Mouse (Mus musculus) megakaryocyte, adult 5-6 weeks (primary cell): ENCODE measurements at regions not wholly inside any gene's neighbourhood (a gene's known extent, or its start where the extent isn't known, plus 50 kb on each side); places are given as distances from the start of the nearest gene placed in this dataset.

ENCODE experiments used
- ATAC-seq: 2 replicates; pipeline ENCODE4 v1.8.0; 2016; ENCODE audit warnings: mild to moderate bottlenecking, inconsistent platforms; ENCODE audit not compliant: poor library complexity, severe bottlenecking

DNA sequence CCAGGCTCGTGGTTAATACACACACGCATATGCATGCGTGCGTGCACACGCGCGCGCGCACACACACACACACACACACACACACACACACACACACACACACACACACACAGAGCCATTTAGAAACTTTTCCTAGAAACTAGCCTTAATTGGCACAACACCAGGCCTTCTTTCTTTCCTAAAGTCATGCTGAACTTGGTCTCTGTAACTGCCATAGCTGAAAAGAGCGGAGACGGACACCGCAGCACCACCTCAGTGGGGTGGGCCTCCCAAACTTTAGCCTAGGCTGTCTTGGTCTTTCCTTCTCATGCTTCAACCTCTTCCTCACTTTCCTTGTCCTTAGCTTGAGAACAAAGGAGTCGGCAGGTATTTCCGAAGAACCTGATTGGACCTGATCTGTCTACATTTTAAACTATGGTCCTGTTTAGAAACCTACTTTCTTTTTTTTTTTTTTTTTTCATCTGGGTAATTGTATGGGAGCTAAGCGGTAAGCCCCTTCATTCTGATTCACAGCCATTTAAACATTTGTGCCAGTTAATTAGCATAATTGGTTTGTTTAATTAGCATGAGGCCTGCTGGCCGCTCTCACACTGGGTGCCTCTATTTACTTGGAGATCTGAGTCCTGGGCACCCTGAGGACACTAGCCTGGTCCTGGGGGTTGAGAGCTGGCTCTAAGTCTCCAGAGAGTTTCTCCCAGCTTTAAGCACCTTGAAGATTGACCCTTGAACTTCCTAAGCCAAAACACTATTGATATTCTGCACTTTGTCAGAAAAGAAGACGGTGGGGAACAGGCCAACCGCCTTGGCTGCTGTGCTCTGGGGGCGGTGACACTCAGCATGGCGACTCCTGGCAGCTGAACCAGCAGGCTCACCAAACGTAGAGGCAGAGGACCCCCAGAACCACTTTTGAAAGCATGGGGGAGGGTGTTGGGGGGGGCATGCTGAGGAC lies 269.7 kb upstream of the Irx3 start:
- no peak for ATAC-seq

DNA sequence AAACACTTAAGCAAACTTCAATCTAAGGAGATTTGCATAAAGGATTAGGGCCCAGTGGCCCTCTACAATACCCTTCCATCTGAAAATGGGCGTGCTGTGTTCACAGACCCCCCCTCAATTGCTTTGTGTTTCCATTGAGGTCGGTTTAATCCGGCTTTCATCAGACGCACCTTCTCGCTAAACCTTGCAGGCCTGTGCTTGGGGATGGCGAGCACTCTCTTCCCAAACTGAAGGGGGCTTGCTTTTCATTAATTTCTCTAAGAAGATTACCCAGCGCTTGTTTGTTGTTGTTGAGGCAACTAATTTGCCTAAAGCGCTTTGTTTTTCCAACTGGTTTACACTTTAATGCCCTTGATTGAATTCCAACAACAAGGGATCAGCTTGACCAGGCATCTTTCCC lies 268.8 kb upstream of the Irx3 start:
- ATAC-seq = no peak

DNA sequence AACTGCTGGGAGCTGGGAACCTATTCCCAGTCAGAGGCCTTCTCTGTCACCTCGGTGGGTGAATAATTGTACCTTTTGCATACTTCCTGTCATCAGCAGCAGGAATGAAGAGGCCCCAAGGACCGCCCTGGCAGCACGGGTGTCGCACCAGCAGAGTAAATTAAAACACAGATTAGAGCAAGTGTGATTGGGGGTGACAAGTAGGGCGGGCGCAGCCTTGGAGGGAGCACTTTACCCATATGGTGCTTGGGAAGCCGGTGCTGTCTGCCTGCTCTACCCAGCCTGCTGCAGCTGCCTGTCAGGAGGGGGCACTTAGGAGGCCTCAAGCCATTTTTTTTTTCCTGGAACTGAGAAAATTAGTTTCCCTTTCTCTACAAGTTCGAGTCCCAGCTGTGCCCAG lies 264.6 kb upstream of the Irx3 start:
- ATAC-seq = no peak

DNA sequence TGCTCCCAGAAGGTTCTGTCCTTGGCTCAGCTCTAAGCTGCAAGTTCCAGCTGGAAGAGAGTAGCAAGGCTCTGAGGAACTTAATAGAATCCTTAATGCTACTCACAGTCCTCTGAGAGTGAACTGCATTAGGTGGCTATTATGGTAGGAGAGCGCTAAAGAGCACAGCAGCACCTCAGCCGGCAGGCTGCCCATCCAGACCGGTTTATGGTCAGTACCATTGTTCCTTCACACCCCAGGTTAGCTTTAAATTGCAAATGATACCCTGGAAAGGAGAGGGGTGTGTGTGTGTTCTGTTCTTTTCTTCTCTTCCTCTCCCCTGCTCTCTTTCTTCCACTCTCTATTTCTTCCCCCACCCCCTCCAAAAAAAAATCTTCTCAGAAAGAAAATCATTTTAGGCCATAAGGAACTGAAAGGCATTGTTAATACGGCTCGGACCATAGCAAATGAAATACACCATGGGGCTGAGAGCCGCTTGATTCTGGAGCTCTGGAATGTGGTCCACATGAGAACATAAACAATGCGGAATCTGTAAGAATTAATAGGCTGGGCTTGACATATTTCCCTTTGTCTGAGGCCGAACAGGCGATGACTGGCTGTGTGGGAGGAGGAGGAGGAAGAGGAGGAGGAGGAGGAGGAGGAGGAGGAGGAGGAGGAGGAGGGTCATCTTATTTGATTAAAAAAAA lies 263.8 kb upstream of the Irx3 start:
- ATAC-seq = no peak

DNA sequence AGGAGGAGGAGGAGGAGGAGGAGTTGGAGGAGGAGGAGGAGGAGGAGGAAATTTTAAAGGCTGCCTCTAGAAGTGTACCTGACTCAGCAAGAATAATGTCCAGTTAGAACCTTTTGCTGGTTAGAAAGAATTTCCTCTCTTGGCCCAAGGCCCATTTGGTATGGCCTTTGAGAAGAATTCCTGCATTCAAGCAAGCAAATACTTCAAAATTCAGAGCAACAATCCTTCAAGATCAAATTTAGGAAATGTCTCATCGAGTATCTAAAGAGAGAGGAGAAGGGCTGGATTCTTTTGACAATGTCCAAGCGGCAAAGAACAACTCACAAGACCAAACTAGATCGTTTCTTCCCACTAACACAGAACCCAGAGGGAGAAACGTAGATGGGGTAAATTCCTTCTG lies 263.1 kb upstream of the Irx3 start:
- no peak for ATAC-seq

DNA sequence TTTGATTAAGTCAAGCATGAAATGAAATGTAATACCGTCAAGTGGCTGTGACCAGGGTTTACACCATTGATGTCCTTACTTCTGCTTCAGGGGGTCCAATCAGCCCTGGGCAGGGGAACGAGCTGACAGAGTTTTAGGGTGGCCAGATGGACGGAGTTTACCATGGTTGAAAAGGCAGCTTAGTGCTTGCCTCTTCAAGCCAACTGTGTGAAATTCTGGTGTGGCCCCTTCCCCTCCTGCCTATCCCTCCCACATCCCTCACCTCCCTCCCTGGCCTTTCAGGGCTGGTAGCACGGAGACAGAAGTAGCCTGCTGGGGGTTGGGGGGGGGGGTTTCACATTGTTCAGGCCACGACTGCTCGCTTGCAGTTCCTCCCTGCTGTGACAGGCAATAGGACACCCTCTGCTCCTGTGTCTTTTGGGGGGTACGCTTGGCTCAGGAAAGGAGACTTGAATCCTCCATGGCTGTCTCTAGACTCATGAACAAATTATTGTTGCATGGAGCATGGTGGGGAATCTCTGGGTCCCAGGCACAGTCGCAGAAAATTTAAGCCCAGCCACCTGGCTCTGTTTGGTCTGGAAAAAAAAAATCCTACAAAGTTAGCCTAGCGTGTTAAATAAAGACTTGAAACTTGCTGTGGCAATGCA lies 262.4 kb upstream of the Irx3 start:
- no peak for ATAC-seq

DNA sequence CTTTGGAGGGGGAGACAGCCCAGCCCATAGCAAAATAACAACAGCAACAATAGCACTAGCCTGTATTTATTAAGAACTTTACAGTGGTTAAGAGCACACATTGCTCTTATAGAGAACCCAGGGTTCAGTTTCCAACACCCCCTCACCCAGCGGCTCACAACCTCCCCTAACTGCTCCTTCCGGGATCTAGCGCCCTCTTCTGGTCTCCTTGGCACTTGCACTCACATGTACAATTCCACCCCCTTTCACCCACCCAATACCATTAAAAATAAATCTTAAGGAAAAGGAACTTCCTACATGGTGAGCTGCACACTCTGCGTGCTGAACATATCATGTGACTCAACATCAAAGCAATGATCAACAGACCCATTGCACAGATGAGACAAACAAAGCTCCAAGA lies 261.5 kb upstream of the Irx3 start:
- ATAC-seq = no peak

DNA sequence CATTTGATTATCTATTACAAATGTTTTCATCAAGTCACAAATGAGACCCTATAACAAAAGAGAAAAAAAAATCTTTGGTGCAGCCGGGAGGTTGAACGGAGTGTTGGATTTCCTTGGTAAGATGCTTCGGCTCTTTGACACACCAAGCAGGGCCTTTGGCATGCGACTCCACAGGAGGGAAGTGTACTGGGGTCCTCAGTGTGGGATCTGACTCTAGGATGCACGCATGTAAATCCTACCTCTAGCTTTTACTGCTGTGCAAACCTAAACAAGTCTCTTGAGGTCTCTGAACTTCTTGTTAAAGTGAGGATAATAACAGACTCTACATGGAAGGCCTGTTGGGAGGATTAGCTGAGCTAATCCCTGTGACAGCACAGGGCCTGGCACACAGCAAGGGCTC lies 257.6 kb upstream of the Irx3 start:
- no peak for ATAC-seq

DNA sequence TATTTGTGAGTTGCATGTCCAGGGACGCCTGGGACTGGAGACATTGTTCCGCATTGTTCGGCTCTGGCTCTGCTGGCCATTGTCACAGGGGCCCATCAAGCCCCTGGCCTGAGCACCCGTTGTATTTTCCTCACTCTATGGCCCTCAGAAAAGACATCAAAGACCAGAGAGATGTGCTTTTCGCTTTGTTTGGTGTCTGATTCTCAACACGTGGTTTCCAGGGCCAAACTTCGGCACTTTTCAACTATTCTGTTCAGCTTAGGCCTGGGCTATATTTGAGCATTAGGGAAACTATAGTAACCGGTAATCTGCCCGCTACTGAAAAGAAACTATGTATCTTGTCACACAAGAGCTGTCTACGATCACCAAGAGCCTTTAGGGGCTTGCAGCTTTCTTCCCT lies 257.1 kb upstream of the Irx3 start:
- ATAC-seq = no peak

DNA sequence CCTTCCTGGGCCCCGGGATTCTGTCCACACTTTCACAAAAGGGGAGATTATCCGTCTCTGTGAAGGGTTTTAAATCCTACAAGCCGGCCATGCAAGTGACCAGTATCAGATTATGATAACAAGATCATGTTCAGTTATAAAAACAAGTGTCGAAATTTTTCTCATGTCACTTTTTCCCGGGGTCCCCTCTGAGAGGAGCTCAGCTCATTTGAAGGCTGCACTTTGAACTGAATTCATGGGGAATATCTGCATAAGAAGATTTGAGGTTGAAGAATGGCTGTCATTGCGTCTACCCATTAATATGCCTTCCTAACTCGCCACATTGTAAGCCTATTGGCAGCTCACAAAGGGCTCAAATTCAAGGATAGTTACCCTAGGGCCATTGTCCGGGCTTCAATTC lies 256.0 kb upstream of the Irx3 start:
- no peak for ATAC-seq

DNA sequence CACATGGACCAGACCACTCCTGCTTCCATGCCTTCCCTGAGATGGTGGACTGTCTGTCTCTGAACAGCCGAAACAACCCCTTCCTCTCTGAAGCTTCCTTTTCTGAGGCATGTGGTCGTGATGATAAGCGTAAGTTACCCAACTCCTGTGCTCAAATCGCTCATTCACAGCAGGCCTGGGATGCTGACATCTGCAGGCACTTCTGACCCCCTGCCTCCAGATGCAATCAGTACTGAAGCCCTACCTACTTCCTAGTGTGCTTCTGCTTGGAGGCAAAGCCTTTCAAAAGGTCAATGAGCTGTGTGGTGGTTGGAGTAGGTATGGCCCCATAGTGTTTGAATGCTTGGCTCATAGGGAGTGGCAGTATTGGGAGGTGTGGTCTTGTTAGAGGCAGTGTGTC lies 253.7 kb upstream of the Irx3 start:
- peak; percentile 43 for ATAC-seq

DNA sequence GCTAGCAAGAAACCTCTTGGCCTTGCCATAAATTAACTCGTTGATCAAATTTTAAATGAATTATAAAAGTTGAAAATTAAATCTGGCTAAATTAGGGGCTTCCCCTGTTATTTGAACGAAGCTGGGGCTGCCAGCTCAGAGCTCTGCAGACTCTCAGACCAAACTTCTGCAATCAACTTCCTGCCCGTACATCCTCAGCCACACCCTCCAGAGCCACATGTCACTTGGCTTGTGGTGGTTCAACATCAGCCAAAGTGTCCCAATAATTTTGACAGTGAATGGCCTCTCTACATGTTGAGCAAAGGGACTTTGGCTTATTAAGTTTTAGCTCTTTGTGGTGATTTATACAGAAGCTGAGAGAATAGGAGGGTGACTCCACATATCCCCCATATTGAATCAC lies 242.8 kb upstream of the Irx3 start:
- peak; percentile 92 for ATAC-seq

DNA sequence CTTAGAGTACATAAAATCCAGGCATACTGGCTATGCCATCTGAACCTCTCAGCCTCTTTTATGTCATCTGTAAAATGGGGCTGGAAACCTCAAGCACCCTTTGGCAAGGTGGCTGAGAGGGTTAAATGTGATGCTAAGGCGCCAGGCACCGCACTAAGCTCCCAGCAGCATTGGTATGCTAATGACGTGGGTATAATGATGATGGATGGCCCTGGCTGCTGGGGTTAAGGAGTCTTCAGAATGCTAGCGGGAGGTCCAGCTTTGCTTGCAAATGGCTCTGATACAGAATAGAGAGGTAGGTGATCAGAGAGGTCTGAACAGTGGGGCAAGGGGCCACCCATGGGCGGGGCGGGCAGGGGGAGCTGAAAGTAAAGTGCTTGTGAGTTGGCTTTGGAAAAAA lies 241.1 kb upstream of the Irx3 start:
- ATAC-seq = no peak

DNA sequence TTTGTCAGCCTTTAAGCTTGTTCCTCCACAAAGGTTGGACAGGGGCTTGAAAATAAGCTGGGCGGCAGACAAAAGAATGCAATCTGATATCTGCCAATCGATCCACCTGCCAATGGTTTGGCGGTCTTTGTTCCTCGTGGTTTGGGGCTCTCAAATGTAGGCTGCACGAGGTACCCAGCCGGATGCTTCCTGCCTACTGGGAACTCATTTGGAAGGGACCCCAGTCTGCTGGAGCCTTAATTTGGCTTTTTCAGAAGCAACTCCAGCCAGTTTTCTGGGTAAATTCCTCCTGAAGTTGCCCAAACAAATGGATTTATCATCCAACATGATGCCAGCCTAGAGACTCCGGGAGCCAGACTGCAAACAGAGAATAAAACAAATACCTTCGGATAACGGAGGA lies 228.1 kb upstream of the Irx3 start:
- ATAC-seq = no peak

DNA sequence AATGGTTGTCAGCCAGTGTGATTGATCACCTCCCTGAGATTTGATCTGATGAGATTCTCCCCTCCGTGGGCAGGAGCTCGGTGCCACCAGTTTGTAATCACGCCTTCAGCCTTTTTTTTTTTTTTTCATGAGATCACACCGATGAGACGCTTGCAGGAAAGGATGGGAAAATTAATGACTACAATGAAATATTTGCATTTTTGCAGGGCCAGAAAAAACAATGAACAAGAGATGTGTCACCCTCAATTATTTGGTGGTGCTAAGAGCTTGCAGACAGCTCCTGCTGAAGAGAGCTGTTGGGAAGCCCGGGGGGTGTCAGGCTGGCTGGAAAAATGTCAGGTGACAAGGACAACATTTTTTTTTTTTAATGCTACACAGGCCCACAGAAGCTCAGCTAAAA lies 227.6 kb upstream of the Irx3 start:
- ATAC-seq = no peak

DNA sequence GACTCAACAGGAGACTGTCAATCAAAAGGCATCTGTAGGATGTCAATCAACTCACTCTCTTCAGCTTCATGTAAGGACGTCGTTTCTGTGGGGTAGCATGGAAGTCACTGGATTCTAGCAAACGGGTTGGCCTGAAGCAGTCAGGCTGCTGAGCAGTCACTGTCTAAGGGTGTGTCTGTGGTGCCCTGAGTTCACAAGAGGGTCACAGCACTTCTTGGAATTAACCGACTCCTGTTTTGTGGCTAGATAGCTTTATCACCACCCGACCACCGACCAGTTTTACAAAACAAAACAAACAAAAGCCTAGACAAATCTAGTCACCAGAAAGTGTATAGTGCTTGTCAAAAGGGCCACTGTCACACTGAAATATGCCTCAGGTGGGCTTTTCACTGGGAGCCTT lies 226.4 kb upstream of the Irx3 start:
- ATAC-seq = no peak

DNA sequence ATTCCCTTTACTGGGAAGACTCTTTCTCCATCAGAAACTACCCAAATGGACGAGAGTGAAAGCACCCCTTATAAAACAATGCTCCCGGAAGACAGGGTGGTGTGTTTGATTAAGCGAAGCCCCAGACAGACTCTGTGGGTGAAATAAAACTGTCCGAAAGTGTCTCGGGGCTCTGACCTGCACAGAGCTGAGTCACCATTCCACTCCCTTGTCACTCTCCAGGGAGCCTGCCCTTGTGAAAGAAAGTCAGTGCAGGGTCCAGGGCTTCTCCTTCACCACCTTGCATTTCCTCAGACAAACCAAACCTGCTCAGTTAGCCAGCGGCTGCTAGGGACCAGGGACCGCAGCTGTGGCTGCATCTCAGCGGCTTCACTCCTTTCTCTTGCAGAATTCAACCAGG lies 222.3 kb upstream of the Irx3 start:
- ATAC-seq = no peak

DNA sequence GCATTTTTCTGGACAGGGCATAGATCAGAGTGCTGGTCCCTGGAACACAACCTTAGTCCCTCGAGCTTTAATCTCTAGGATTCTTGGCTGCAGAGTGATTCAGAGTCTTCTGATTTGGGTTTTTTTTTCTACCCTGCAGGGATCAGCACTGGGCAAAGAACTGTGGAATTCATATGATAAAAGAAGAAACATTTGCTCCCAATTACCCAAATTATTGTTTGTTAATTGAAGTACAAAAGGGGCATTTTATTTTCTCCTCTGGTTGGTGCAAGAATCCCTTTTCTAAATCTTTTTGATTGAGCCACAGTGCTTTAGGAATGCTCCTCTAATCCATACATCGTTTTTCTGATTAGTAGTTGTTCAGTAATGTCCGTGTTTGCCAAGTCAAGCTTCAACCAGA lies 219.7 kb upstream of the Irx3 start:
- no peak for ATAC-seq

DNA sequence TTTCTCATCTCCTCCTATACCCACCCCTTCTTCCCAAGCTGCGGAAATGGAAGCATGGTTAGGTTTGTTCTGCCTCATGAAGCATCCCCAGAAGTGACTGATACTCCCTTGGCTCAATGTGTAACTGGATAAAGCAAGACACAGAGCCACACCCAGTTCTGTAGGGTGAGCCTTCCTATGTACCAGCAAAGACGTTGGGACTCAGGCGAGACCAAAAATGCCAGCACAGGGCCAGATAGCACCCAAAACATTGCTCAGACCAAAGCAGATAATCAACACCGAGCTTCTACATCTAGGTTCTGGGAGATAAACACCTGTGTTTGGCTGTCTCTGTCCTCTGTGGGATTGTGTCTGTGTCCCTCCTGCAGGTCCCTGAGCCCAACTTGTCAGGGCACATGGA lies 212.8 kb upstream of the Irx3 start:
- no peak for ATAC-seq

DNA sequence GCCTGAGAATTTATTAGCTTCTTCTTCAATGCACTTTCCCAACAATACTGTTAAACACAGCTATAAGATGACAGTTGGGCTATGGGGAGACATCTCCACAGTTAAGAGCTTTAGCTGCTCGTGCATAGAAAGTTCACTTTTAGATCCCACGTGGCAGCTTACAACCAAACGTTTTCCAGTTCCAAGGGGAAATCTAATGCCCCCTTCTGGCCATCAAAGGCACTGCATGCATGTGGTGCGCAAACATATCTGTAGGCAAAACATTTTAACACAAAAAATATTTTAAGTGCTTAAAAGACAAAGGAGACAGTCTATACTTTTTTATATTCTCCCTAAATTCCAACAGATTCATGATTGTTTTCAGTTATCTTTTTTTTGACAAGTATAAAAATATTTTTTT lies 211.3 kb upstream of the Irx3 start:
- no peak for ATAC-seq

DNA sequence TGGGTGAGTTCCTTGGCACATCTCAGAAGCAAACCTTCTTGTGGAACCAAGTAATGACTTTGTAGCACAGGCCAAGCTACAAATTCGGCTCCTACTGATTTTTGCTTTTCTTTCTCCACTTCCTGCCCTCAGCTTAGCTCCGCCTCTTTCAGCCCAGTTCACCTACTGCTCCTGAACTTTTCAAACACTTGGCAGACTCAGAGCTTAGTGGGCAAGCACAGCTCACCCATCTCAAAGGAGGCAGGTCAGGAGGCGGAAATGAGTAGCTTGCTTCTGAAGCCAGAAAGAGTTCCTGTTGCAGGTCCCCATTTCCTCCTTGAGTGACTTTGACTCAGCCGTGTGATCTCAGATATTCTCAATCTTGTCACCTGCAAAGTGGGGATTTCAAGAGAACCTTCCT lies 208.5 kb upstream of the Irx3 start:
- ATAC-seq = no peak
